Mouse (Mus musculus) spleen, adult 10 weeks (tissue): ENCODE results near the gene Ring1. TPM values are rescaled to one million over a fixed set of nuclear protein-coding genes. Genes with fewer than 3 reads are reported as not detected.

ENCODE experiments used
- polyA plus RNA-seq: library from polyadenylated mRNA; stranded (reverse); fragments of 350-450 nt; fragmentation: Illumina TruSeq; extraction: RNeasy Lipid Tissue Mini Kit (QIAGEN cat#74804); gene quantifications from one replicate; pipeline ENCODE4 v1.2.3, GENCODE M21; 2015; ENCODE audit warnings: low replicate concordance; ENCODE audit not compliant: insufficient read depth

Gene Ring1
- 10.5 TPM for polyA plus RNA-seq

DNA sequence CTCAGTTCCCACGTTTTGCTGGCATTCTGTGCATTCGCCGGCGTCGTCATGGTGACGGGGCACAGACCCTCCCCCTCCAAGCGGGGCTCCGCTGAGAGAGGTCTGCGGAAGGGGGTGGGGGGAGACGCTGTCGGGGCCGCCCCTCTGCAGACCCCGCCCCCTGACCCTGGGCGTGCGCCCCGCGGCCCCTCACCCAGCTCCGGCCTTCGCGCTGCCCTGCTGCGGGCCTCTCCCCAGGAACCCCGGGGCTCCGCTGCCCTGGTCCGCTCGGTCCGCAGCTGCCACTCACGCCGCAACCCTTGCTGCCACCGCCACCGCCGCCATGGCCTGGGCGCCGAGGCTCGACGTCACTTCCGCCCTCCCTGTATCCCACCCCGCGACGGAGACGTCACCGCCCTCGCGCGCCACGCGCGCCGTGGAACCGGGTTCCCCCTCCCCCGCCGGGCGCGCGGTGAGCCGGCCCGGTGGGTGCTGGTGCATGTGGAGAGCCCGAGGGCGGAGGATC lies at the start of gene Ring1:
Ring1 (minus strand) TSS at position 364 of the 505 bp plus-strand sequence.

DNA sequence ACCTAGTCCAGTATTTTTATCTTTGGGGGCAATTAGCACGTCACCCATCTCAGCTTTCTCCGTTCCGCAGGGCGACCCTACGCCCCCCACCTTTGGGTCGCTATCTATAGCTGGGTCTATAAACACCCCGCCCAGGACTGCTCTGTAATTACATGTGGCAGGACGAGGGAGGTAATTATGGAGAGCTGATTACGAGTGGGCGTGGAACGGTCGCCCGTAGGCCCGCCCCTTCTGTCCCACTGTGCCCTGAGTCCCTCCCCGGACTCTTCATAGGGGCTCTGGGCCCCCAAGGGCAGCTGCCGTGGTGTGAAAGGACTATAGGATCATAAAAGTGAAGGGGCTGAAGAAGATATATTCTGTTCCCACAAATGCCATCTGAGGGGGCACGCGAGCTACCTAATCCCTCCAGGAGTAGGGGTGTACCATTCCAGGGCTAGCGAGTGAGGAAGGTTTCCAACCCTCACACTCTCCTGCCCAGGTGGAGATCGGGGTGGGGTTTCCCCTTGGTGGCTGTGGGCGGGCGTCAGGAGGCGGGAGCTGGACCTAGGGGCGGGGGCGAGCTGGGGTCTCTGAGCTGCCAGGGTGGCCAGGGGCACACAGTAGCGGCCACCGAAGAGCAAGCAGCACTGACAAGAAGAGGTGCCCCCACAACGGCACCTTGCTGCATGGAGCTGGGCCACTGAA lies 14.5 kb upstream of the Ring1 start, which contains the start of gene Col11a2:
Col11a2 (plus strand) TSS at position 560 of the 684 bp plus-strand sequence.

DNA sequence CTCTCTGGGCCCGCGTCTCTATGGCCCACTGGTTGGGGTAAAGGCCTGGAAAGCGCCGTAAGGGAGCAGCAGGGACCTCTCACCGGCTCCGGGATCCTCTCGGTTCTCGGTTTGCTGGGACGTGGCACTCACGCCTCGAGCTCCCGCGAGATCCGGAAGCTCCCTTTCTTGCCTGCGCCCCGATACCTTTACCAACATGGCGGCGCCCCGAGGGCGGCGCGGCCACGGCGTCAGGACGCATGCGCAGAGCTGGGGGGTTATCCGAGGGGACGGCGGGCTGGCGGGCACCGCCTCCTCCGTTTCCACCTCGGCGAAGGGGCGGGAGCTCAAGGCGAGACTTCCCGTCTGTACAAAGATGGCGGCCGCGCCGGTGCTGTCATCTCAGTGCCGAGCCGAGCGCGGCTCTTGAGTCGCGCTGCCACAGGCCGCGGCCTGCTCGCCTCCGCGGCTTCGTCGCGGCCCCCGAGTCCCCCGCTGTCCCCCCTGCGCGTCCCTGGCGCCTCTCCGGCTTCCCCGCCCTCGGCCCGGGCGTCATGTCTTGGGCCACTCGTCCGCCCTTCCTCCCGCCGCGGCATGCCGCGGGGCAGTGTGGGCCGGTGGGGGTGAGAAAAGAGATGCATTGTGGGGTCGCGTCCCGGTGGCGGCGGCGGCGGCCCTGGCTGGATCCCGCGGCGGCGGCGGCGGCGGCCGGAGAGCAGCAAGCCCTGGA lies 7.1 kb upstream of the Ring1 start, which contains the start of the genes Slc39a7 and Rxrb:
Slc39a7 (minus strand) TSS at position 218 of the 709 bp plus-strand sequence.
Rxrb (plus strand) TSS at position 348 of the 709 bp plus-strand sequence.

DNA sequence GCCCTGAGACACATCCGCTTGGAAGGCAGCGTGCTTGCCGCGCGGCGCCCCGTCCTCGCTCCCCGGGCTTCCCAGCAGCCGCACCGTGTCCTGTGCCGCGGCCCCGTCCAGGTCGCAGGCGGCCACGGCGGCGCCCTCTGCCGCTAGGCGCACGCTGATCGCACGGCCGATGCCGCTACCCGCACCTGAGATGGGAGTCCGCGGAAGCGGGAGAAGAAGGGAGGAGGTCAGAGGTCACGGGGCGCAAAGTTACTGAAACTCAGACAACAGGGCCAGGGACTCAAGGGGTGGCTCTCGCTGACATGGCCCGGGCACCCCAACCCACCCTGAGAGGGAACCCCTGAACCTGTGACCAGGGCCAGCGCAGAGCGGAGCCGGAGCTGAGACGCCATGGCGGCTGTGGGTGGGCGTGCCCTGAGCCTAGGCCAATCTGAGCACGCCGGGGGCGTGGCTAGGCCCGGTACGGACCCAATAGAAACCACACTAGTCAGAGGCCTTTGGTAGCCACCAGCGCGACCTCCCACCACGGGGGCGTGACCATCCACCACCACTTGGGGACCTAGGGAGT lies 3.3 kb upstream of the Ring1 start, which contains the start of gene H2-Ke6:
H2-Ke6 (minus strand) TSS at position 405 of the 568 bp plus-strand sequence.

DNA sequence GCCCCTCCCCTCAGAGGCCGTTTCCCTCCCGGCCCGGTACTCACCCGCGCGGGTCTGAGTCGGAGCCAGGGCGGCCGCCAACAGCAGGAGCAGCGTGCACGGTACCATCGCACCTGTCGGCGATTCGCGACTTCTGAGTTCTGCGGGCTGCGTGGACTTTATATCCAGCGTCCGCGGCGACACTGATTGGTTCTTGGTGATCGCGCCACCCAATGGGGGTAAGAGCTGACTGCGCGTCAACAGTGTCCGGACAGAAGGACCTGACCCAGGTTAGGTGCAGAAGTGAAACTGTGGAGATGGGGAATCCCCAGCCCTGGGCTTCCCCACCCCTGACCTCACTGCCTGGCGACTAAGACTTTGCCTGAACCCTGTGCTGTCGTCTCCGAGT lies 24.3 kb downstream of the Ring1 start, which contains the start of gene H2-K1:
H2-K1 (minus strand) TSS at position 198 of the 388 bp plus-strand sequence.

Other genes with a start within 250 kb of the Ring1 start
- 11.1 TPM for gene Angptl4, start 242.8 kb downstream of the Ring1 start, polyA plus RNA-seq
- gene Kank3, start 214.2 kb downstream of the Ring1 start, polyA plus RNA-seq = 53.6 TPM
- gene Rps28, start 200.1 kb downstream of the Ring1 start, polyA plus RNA-seq = 1,152 TPM
- 55.2 TPM for gene Ndufa7, start 200.1 kb downstream of the Ring1 start, polyA plus RNA-seq
- gene Cd320, start 181.6 kb downstream of the Ring1 start, polyA plus RNA-seq = 5.0 TPM
- not detected for gene Gm7029, start 150.8 kb downstream of the Ring1 start, polyA plus RNA-seq
- 5.8 TPM for gene Kifc1, start 134.0 kb downstream of the Ring1 start, polyA plus RNA-seq
- 1.5 TPM for gene Platr17, start 119.5 kb downstream of the Ring1 start, polyA plus RNA-seq
- 39.7 TPM for gene Daxx, start 115.3 kb downstream of the Ring1 start, polyA plus RNA-seq
- 143 TPM for gene Tapbp, start 108.8 kb downstream of the Ring1 start, polyA plus RNA-seq
- gene Zbtb22, start 108.8 kb downstream of the Ring1 start, polyA plus RNA-seq = 10.6 TPM
- gene Rgl2, start 95.1 kb downstream of the Ring1 start, polyA plus RNA-seq = 55.9 TPM
- gene Pfdn6, start 84.3 kb downstream of the Ring1 start, polyA plus RNA-seq = 50.2 TPM
- gene Wdr46, start 84.0 kb downstream of the Ring1 start, polyA plus RNA-seq = 6.0 TPM
- 4.4 TPM for gene B3galt4, start 73.2 kb downstream of the Ring1 start, polyA plus RNA-seq
- gene Vps52, start 68.9 kb downstream of the Ring1 start, polyA plus RNA-seq = 28.2 TPM
- 1,734 TPM for gene Rps18, start 68.7 kb downstream of the Ring1 start, polyA plus RNA-seq
- 3,352 TPM for gene H2-K1, start 24.3 kb downstream of the Ring1 start, polyA plus RNA-seq
- 137 TPM for gene H2-Ke6, start 3.4 kb upstream of the Ring1 start, polyA plus RNA-seq
- 38.7 TPM for gene Slc39a7, start 7.0 kb upstream of the Ring1 start, polyA plus RNA-seq
- 24.2 TPM for gene Rxrb, start 7.1 kb upstream of the Ring1 start, polyA plus RNA-seq
- gene Col11a2, start 14.8 kb upstream of the Ring1 start, polyA plus RNA-seq = 0.94 TPM
- gene H2-Oa, start 67.7 kb upstream of the Ring1 start, polyA plus RNA-seq = 69.0 TPM
- gene H2-DMa, start 94.9 kb upstream of the Ring1 start, polyA plus RNA-seq = 162 TPM
- 245 TPM for gene Brd2, start 98.0 kb upstream of the Ring1 start, polyA plus RNA-seq
- 497 TPM for gene H2-DMb2, start 118.6 kb upstream of the Ring1 start, polyA plus RNA-seq
- 222 TPM for gene H2-DMb1, start 128.4 kb upstream of the Ring1 start, polyA plus RNA-seq
- gene Tap1, start 162.9 kb upstream of the Ring1 start, polyA plus RNA-seq = 94.6 TPM
- 164 TPM for gene Psmb9, start 163.1 kb upstream of the Ring1 start, polyA plus RNA-seq
- 229 TPM for gene Psmb8, start 173.0 kb upstream of the Ring1 start, polyA plus RNA-seq
- 38.1 TPM for gene Tap2, start 178.8 kb upstream of the Ring1 start, polyA plus RNA-seq
- gene H2-Ob, start 214.2 kb upstream of the Ring1 start, polyA plus RNA-seq = 1,133 TPM
- 2,500 TPM for gene H2-Ab1, start 233.0 kb upstream of the Ring1 start, polyA plus RNA-seq